Mouse (Mus musculus) liver, embryonic 14.5 days (tissue): ENCODE results near the gene Cemip2.

ENCODE experiments used
- CTCF ChIP-seq: IDR thresholded peaks from 2 replicates; pipeline ENCODE4 v1.5.1; 2016; ENCODE audit warnings: antibody characterized with exemption, low read depth, control low read depth
- EP300 ChIP-seq: IDR thresholded peaks from 2 replicates; pipeline ENCODE4 v1.6.1; 2016; ENCODE audit warnings: antibody characterized with exemption, low read depth

DNA sequence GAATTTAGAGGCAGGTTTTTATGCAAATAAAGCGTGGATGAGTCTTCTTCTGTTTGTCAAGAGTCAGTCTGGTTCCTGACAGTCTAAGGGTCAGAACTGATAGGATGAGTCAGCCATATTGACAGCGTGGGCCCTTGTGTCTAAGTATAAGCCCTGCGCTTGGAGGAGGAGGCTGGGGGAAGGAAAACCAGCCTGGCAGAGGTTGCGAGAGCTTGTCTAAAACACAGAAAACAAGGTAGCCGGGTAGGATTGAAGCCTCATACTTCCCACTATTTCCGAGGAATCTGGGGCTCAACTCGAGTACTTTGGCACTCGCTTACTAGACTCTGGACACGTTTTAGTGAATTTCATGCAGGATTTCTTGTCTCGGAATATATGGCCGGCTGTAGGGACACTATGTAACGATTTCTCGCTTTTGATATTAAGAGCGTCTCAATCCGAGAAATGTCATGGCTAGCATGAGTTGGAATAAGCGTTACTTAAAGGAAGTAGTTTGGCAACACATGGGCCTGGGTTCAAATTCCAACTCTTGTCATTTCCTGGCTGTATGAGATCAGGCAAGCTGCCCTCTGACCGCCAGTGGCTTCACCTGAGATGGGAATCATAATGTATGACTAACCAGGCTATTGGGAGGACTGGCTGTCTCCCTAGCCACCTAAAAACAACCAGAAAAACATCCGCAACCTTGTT, 39.4 kb upstream of the Cemip2 start:
- TF ChIP-seq CTCF: no peak
- no peak for TF ChIP-seq EP300
